Mouse (Mus musculus) intestine, embryonic 14.5 days (tissue): ENCODE results near the gene Mcts2. TPM values are rescaled to one million over a fixed set of nuclear protein-coding genes. Genes with fewer than 3 reads are reported as not detected.
A peak's percentile ranks its signal among the peaks of the same experiment; 100 is the strongest.

Experiments
- ATAC-seq: fragments of 200-750 bp; cut with Nextera tagmentation; replicated peaks from 2 replicates; pipeline ENCODE4 v1.8.0; 2017; ENCODE audit warnings: low read depth, moderate number of reproducible peaks, moderate TSS enrichment, moderate library complexity; ENCODE audit not compliant: low FRiP score, low TSS enrichment
- DNase-seq: peaks from one replicate; pipeline ENCODE4 v3.0.0-alpha.2; 2018; ENCODE audit warnings: low spot score
- H3K27ac ChIP-seq: fragments of 300-500 bp; sonication (generic); 2 replicates; pipeline ENCODE4 v1.5.1; 2014; ENCODE audit warnings: low read depth, mild to moderate bottlenecking, control low read depth
- H3K27me3 ChIP-seq: fragments of 300-500 bp; sonication (generic); replicated peaks from 2 replicates; pipeline ENCODE4 v1.6.1; 2014; ENCODE audit warnings: low read length, control low read depth; ENCODE audit not compliant: control insufficient read depth, insufficient read depth
- H3K36me3 ChIP-seq: fragments of 300-500 bp; sonication (generic); 2 replicates; pipeline ENCODE4 v1.6.1; 2014; ENCODE audit warnings: low read length, control low read depth; ENCODE audit not compliant: control insufficient read depth, insufficient read depth
- H3K4me1 ChIP-seq: fragments of 300-500 bp; sonication (generic); replicated peaks from 2 replicates; pipeline ENCODE4 v1.6.1; 2014; ENCODE audit warnings: low read length, control low read depth, mixed read lengths; ENCODE audit not compliant: control insufficient read depth, insufficient read depth
- H3K4me2 ChIP-seq: fragments of 300-500 bp; sonication (generic); 2 replicates; pipeline ENCODE4 v1.6.1; 2014; ENCODE audit warnings: low read length
- H3K4me3 ChIP-seq: fragments of 300-500 bp; sonication (generic); 2 replicates; pipeline ENCODE4 v1.5.1; 2014; ENCODE audit warnings: low read depth, low read length, control low read depth, mixed read lengths
- H3K9ac ChIP-seq: fragments of 300-500 bp; sonication (generic); 2 replicates; pipeline ENCODE4 v1.6.1; 2014; ENCODE audit warnings: mild to moderate bottlenecking, low read length
- H3K9me3 ChIP-seq: fragments of 300-500 bp; sonication (generic); 2 replicates; pipeline ENCODE4 v1.6.1; 2016; ENCODE audit warnings: low read length, control low read depth; ENCODE audit not compliant: control insufficient read depth
- WGBS: fragments of 180-500 bp; shearing (Covaris S2); extraction: QIAGEN DNeasy Blood & Tissue Kit; methylation state at CpG from one replicate; pipeline ENCODE4 v1.1.7; 2014; 5-methylcytosine and 5-hydroxymethylcytosine counted together
- polyA plus RNA-seq: library from polyadenylated mRNA; unstranded; fragments of >200 nt; fragmentation: Nextera tagmentation; extraction: Ambion mirVana; gene quantifications from 2 replicates; pipeline ENCODE4 v1.2.1, GENCODE M21; 2014

Mcts2 gene
- 32.8 and 34.0 TPM in 2 replicates for polyA plus RNA-seq

- Histone ChIP-seq H3K9ac (peak within 1 kb of the TSS; percentile 25), H3K27me3 (no peaks in the 10 kb centered on the region), H3K4me1 (no peaks in the 10 kb centered on the region; the same call in 1 of the 2 replicates), H3K4me3 (peak within 1 kb of the TSS; percentile 32), H3K9me3 (peaks cover 12% of the 10 kb centered on the region; the same call in 1 of the 2 replicates), H3K4me2 (peak within 1 kb of the TSS; percentile 54), H3K36me3 (peaks cover 90% of the 10 kb centered on the region), H3K27ac (peak within 1 kb of the TSS; percentile 47; the same call in 1 of the 2 replicates)
- 52% methylated on average over 45 of the region's 45 CpGs for WGBS
- ATAC-seq (peak; percentile 95), DNase-seq (peak; percentile 89)
Observed at GRCm38 (mm10) chr2:152686806-152687267, at the start of gene Mcts2. Gene Mcts2 (plus strand): TSS chr2:152687035.

GRCm38 (mm10) chr2:152637381-152637780 is 49.5 kb upstream of the Mcts2 start:
- Histone ChIP-seq H3K27me3 (no peaks in the 10 kb centered on the region; the same call in 1 of the 2 replicates), H3K9me3 (no peaks in the 10 kb centered on the region), H3K4me2 (no peak overlapping the region), H3K9ac (no peak overlapping the region), H3K4me3 (no peak overlapping the region), H3K36me3 (no peaks in the 10 kb centered on the region), H3K27ac (peak overlapping the region; percentile 92), H3K4me1 (peaks cover 26% of the 10 kb centered on the region)
- no peak for ATAC-seq
- 82% methylated on average over 4 of the region's 4 CpGs for WGBS
- no peak for DNase-seq

- ATAC-seq (no peak), DNase-seq (no peak)
- Histone ChIP-seq H3K4me3 (no peak overlapping the region), H3K9me3 (no peaks in the 10 kb centered on the region), H3K4me2 (no peak overlapping the region), H3K27me3 (no peaks in the 10 kb centered on the region; the same call in 1 of the 2 replicates), H3K27ac (peak overlapping the region; percentile 82), H3K9ac (no peak overlapping the region), H3K4me1 (peaks cover 27% of the 10 kb centered on the region), H3K36me3 (no peaks in the 10 kb centered on the region)
- WGBS: 58% methylated on average over 6 of the region's 6 CpGs
Observed at GRCm38 (mm10) chr2:152638865-152639264, 48.0 kb upstream of the Mcts2 start.

- H3K4me3 ChIP-seq: no peak overlapping the region
- H3K27me3 ChIP-seq: no peaks in the 10 kb centered on the region; the same call in 1 of the 2 replicates
- ATAC-seq: peak; percentile 45; the same call in 1 of the 2 replicates
- WGBS: 19% methylated on average over 11 of the region's 11 CpGs
- H3K9ac ChIP-seq: no peak overlapping the region
- no peaks in the 10 kb centered on the region for H3K36me3 ChIP-seq
- H3K27ac ChIP-seq: peak overlapping the region; percentile 82
- DNase-seq: no peak
- H3K4me2 ChIP-seq: no peak overlapping the region
- peaks cover 27% of the 10 kb centered on the region for H3K4me1 ChIP-seq
- H3K9me3 ChIP-seq: no peaks in the 10 kb centered on the region
Observed at GRCm38 (mm10) chr2:152639406-152640113, 47.3 kb upstream of the Mcts2 start.

- WGBS: 55% methylated on average over 10 of the region's 10 CpGs
- DNase-seq (no peak), ATAC-seq (no peak)
Observed at GRCm38 (mm10) chr2:152652901-152653620, 33.8 kb upstream of the Mcts2 start.

GRCm38 (mm10) chr2:152653874-152654715 is 32.7 kb upstream of the Mcts2 start:
- no peak overlapping the region for H3K27ac ChIP-seq
- no peak overlapping the region for H3K4me3 ChIP-seq
- H3K4me2 ChIP-seq: no peak overlapping the region
- H3K36me3 ChIP-seq: no peaks in the 10 kb centered on the region
- DNase-seq (no peak), ATAC-seq (no peak)
- H3K27me3 ChIP-seq: no peaks in the 10 kb centered on the region
- H3K9ac ChIP-seq: no peak overlapping the region
- H3K4me1 ChIP-seq: 0 out of 2 replicates have a peak, but pooled peaks cover 4% of the 10 kb centered on the region
- 36% methylated on average over 14 of the region's 14 CpGs for WGBS
- H3K9me3 ChIP-seq: no peaks in the 10 kb centered on the region

More at GRCm38 (mm10) chr2:152652901-152653620, 33.8 kb upstream of the Mcts2 start:
- Histone ChIP-seq H3K4me3 (no peak overlapping the region), H3K27ac (no peak overlapping the region), H3K4me2 (no peak overlapping the region), H3K4me1 (peaks cover 4% of the 10 kb centered on the region; the same call in 1 of the 2 replicates), H3K36me3 (no peaks in the 10 kb centered on the region), H3K27me3 (no peaks in the 10 kb centered on the region), H3K9me3 (no peaks in the 10 kb centered on the region), H3K9ac (no peak overlapping the region)

GRCm38 (mm10) chr2:152657398-152657797 is 29.4 kb upstream of the Mcts2 start:
- ATAC-seq (no peak), DNase-seq (no peak)
- Histone ChIP-seq H3K27me3 (no peaks in the 10 kb centered on the region), H3K9ac (no peak overlapping the region), H3K27ac (no peak overlapping the region), H3K36me3 (no peaks in the 10 kb centered on the region), H3K4me1 (0 out of 2 replicates have a peak, but pooled peaks cover 4% of the 10 kb centered on the region), H3K4me3 (no peak overlapping the region), H3K9me3 (no peaks in the 10 kb centered on the region), H3K4me2 (no peak overlapping the region)
- 64% methylated on average over 10 of the region's 10 CpGs for WGBS

- Histone ChIP-seq H3K36me3 (no peaks in the 10 kb centered on the region), H3K4me3 (no peak overlapping the region), H3K9ac (no peak overlapping the region), H3K9me3 (no peaks in the 10 kb centered on the region), H3K27ac (no peak overlapping the region), H3K4me1 (no peaks in the 10 kb centered on the region), H3K4me2 (no peak overlapping the region), H3K27me3 (no peaks in the 10 kb centered on the region)
- no peak for DNase-seq
- WGBS: 76% methylated on average over 6 of the region's 6 CpGs
- no peak for ATAC-seq
Observed at GRCm38 (mm10) chr2:152661163-152661562, 25.7 kb upstream of the Mcts2 start.
